Mouse (Mus musculus) lung, postnatal 36 days (tissue): ENCODE measurements around the gene Ccdc86.

ENCODE experiments used
- DNase-seq: peaks from one replicate; pipeline ENCODE4 v3.0.0; 2022; ENCODE audit warnings: mixed read lengths

The Ccdc86 gene

DNA sequence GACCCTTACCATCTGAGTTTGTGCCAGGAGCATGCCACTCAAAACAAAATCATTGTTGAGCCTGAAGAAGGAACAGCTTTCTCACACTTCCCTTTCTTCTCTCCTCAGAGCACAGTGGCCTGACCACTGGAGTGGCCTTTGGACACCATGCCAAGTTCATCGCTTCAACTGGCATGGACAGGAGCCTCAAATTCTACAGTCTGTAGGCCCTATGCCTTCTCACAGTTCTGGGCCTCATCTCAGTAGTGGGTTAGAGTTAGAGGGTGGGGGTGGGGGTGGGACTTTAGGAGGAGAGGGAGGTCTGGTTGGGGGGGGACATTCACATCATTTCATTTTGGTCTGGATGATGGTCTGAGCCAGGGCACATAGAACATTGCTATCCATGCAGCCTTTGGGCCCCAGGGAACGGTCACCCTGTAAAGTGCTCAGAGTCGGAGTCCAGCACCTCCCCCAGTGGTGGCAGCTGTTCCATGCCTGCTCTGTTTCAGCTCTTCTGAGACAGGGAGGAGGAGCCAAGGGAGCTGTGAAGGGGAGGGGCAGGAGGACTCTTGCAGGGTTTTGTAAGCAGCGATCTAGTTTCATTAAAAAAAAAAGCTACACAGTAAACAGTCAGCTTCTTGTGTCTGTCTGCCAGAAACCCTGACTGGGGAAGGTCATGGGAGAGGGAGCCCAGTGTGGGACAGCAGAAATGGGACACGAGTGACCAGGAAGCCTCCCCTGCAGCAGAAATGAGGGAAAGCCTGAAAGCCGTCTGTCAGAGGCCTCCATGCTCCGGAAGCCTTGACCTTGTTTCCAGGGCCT lies 43.9 kb downstream of the Ccdc86 start:
- DNase-seq: peak; percentile 87

DNA sequence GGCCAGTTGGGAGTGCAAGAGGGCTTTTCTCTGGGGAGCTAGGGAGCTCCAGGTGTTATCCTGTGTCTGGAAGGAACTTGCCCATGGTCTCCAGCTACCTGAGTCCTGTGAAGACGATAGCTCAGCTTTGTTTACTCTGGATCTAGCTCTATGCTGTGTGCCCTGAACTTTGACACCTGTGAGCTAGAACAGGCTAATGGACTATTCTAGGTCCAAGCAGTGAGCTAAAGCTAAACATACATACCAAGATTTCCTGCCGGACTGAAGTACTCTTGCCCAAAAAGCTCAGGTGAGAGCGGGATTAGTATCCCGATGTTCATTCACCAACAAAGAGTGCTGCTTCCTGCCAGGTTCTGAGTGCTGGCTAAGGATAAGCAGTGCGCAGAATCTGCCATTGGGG lies 44.6 kb downstream of the Ccdc86 start:
- no peak for DNase-seq

DNA sequence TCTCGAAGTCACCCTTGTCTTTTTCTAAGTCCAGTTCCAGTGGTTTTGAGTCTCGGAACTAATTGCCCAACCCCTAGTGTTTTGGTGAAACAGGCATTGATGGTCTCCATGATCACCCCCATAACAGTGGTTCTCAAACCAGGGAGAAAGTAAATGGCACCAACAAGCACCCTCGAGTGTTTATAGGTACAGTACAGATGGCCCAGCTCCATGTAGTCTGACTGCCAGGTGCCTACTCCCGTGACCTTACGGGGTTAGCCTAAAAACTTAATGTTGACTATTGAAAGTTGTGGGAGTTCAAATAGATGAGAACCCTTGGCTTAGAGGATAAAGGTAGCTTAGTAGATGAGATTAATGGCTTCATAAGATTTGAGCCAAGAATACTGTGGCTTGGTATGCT lies 48.0 kb downstream of the Ccdc86 start:
- no peak for DNase-seq

DNA sequence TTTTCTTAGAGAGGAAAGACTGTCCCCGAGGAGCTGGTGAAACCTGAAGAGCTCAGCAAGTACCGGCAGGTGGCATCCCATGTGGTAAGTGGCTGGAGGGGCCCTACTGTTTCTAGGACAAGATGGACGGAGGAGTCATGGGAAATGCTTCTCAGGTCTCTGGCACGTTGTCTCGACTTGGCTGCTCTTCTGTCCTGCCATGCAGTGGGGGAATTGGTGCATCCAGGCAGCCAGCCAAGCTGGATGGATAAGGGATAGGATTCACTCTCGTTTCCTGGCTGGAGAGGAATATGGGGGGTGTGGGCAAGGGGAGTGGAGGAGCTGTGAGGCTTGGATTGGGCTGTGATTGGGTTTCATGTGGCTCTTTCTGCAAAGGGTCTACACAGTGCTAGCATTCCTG lies 48.8 kb downstream of the Ccdc86 start:
- no peak for DNase-seq

DNA sequence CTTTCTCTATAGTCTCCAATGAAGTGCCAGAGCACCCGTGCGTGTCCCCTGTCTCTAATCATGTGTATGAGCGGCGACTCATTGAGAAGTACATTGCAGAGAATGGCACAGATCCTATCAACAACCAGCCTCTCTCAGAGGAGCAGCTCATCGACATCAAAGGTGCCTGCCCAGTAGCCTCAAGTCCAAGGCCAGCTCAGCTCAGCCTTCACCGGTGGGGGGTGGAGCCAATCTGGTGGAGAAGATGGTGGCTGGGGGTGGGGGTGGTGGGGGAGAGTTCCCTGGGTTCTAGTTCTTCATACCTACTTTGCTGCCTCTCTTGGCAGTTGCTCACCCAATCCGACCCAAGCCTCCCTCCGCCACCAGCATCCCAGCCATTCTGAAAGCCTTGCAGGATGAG lies 51.6 kb downstream of the Ccdc86 start:
- no peak for DNase-seq

DNA sequence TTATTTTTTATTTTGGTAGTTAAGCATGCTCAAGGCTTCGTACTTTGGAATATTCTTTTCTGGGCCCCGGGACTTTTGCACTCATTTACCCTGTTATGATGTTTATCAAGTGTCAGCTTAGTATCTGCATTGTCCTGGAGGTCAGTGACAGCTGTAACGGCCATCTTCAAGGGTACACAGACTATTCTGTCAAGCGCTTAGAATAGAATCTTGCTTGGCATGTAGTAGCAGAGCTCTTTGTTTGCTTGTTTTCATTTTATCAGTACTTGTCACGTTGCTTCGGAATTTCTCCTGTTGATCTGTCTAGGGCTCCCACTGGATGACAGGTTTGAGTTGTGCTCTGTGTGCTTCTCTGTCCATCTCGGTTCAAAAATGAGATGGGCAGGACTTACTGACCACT lies 52.2 kb downstream of the Ccdc86 start:
- DNase-seq: no peak

DNA sequence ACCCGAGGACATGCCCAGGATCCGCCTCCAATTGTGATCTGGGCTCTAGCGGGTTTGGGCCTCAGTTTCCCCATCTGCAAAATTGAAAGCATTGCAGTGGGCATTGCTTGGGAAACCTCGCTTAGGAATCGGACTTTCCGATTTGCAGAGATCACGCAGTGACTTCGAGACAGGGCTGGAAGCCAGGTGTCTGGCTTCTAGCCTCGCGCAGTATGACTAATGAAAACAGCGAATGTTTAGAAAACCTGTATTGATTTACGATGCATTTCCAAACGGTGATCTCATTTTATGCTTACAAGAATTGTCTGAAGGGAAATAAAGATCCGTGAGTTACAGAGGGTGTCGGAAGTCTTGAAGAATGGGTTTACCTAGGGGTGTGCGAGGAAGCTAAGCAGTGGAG lies 53.4 kb downstream of the Ccdc86 start:
- DNase-seq: no peak

DNA sequence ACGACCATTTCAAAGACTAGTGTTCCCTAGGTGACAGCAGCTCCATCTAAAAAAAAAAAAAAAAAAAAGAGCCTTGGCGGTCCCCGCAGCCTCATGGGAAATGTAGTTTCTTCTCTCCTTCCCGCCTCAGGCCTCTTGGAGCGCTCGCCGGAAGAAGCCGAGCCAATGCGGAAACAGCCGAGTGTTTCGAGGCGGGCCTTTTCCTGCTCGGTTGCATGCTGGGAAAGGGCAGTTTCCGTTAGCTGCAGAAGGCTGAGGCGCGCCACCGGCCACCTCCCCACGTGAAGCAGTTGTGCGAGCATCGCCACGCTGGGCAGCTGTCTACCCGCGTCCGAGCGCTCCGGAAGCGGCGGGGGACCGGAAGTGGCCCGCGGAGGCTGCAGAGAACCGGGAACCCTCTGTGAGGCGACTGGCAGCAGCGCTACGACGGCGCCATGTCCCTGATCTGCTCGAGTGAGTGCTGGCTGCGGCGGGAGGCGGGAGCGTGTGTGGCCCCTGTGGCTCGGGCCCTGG lies 54.0 kb downstream of the Ccdc86 start, which contains the start of gene Prpf19:
Prpf19 (plus strand) TSS at position 216 of the 513 bp plus-strand sequence.
- peak; percentile 98 for DNase-seq

DNA sequence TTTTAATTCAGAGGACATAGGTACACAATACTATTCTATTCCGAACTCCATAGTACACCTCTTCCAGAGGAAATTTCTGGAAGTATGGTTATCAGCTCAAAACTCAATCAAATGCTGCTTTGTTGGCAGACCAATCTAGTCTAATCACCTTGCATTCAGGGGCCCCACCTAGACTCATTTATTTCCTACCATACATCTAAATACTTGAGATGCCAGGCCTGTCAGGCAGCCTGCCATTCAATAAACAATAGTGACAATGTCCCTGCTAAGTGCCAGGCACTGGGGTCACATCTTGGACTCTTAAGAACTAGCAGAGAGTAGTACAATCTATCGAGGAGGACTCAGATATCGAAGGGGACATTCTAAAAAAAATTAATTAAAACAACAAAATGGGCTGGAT lies 56.9 kb downstream of the Ccdc86 start:
- DNase-seq: peak; percentile 59
